In genomic region chr16:57362679-57363401, GRCm38 (mm10) we compare ENCODE assay signal across 9 mouse cellular contexts. TPM values are rescaled to one million over a fixed set of nuclear protein-coding genes. Genes with fewer than 3 reads are reported as not detected.
A peak's percentile ranks its signal among the peaks of the same experiment; 100 is the strongest.
DNase-seq lines count a peak whose midpoint lies in the region; ATAC-seq and TF ChIP-seq lines count a peak whose summit lies in the region.
"Had no signal": no experiment of that assay in that cellular context is flagged by ENCODE, and none has a peak within 500 bp of the region (broad histone marks: within the 10 kb centered on the region; RNA-seq: fewer than 3 reads in every experiment).

No protein-coding gene starts in this region.

- DNase-seq in B cell, adult 2 months: peak; percentile 27 to 31
- peak; percentile 64 for DNase-seq in brain, embryonic 14.5 days (ENCODE audit: low read depth)
- peak; percentile 66 for DNase-seq in kidney, postnatal 14 days
- DNase-seq in liver, adult 2 months (ENCODE audit: extremely low read depth, low read depth, low spot score): no peak
- DNase-seq in naive thymus-derived CD4-positive, alpha-beta T cell, adult 2 months (ENCODE audit: low read depth): peak; percentile 5
- DNase-seq in testis, postnatal 10 days (ENCODE audit: low spot score): peak; percentile 72

- peak; percentile 45; the same call in 1 of the 2 replicates for TF ChIP-seq CTCF in brain, embryonic 14.5 days (IDR thresholded peaks at IDR 0.05; ENCODE audit: borderline replicate concordance, extremely low read depth, insufficient read depth, insufficient read length)
- peak; percentile 39 for TF ChIP-seq CTCF in liver, adult 2 months (IDR thresholded peaks at IDR 0.05; ENCODE audit: low read depth, low read length)

- ATAC-seq in forebrain, embryonic 12.5 days (ENCODE audit: low FRiP score): peak; percentile 73
- ATAC-seq in heart, embryonic 15.5 days (replicated peaks; ENCODE audit: insufficient number of reproducible peaks, insufficient read depth, low FRiP score, low read depth): peak; percentile 78

- no peaks in the 10 kb centered on the region for H3K36me3 ChIP-seq in forebrain, embryonic 12.5 days (replicated peaks)
- H3K36me3 ChIP-seq in heart, embryonic 15.5 days: no peaks in the 10 kb centered on the region
- no peaks in the 10 kb centered on the region for H3K36me3 ChIP-seq in liver, adult 2 months (ENCODE audit: control insufficient read depth, insufficient read depth, low read length)

- H3K4me1 ChIP-seq in forebrain, embryonic 12.5 days: peaks cover 3% of the 10 kb centered on the region; the same call in 1 of the 2 replicates
- peaks cover 17% of the 10 kb centered on the region for H3K4me1 ChIP-seq in heart, embryonic 15.5 days (replicated peaks)
- no peaks in the 10 kb centered on the region for H3K4me1 ChIP-seq in liver, adult 2 months (ENCODE audit: control insufficient read depth, insufficient read depth, low read length)

- 36% methylated on average over 18 of the region's 18 CpGs for WGBS in forebrain, embryonic 12.5 days
- 30% methylated on average over 18 of the region's 18 CpGs for WGBS in heart, embryonic 15.5 days
- 51% methylated on average over 18 of the region's 18 CpGs for WGBS in liver, adult 2 months

- H3K27me3 ChIP-seq in forebrain, embryonic 12.5 days: no peaks in the 10 kb centered on the region
- H3K27me3 ChIP-seq in heart, embryonic 15.5 days: no peaks in the 10 kb centered on the region
- H3K27me3 ChIP-seq in liver, adult 2 months (ENCODE audit: control insufficient read depth, insufficient read depth, low read length): no peaks in the 10 kb centered on the region

- H3K79me2 ChIP-seq in liver, adult 2 months (ENCODE audit: control insufficient read depth, insufficient read depth, low read length): no peaks in the 10 kb centered on the region

- TF ChIP-seq POLR2A in brain, embryonic 14.5 days (IDR thresholded peaks at IDR 0.05; ENCODE audit: borderline replicate concordance, extremely low read depth, insufficient read depth, insufficient read length, poor library complexity, severe bottlenecking): no peak
- no peak for TF ChIP-seq POLR2A in liver, adult 2 months (IDR thresholded peaks at IDR 0.05; ENCODE audit: extremely low read depth, insufficient read depth, low read length)

- H3K9me3 ChIP-seq in forebrain, embryonic 12.5 days: no peaks in the 10 kb centered on the region
- no peaks in the 10 kb centered on the region for H3K9me3 ChIP-seq in heart, embryonic 15.5 days (replicated peaks)

- no peak overlapping the region for H3K9ac ChIP-seq in forebrain, embryonic 12.5 days
- H3K9ac ChIP-seq in heart, embryonic 15.5 days: peak overlapping the region; percentile 31
- H3K9ac ChIP-seq in liver, adult 2 months (ENCODE audit: low read depth, low read length): no peak overlapping the region

- peak overlapping the region; percentile 32 for H3K4me2 ChIP-seq in forebrain, embryonic 12.5 days
- H3K4me2 ChIP-seq in heart, embryonic 15.5 days: peak overlapping the region; percentile 54

- H3K27ac ChIP-seq in forebrain, embryonic 12.5 days: no peak overlapping the region
- no peak overlapping the region for H3K27ac ChIP-seq in heart, embryonic 15.5 days
- no peak overlapping the region for H3K27ac ChIP-seq in liver, adult 2 months (replicated peaks; ENCODE audit: insufficient read depth, low read depth, low read length)
- H3K27ac ChIP-seq: macrophage had no signal

- H3K4me3 ChIP-seq in forebrain, embryonic 12.5 days (replicated peaks): 0 out of 2 replicates have a peak overlapping the region, but pooled peaks have one; percentile 13
- peak overlapping the region; percentile 28 for H3K4me3 ChIP-seq in heart, embryonic 15.5 days
- H3K4me3 ChIP-seq in liver, adult 2 months (ENCODE audit: insufficient read depth, low read depth, low read length): no peak overlapping the region

RNA-seq across cellular contexts. Expression of gene Filip1l, which starts 9.9 kb away (rescaled TPM):
- 1.3 and 2.5 TPM in 2 replicates for polyA plus RNA-seq in brain, embryonic 14.5 days (2012; rRNA removed)
- polyA plus RNA-seq in forebrain, embryonic 12.5 days (2016; fragmentation: Nextera tagmentation; extraction: Ambion mirVana): 5.4 and 6.6 TPM in 2 replicates
- 24.0 and 25.0 TPM in 2 replicates for polyA plus RNA-seq in heart, embryonic 15.5 days (2015; fragmentation: Nextera tagmentation; extraction: Ambion mirVana)
- total RNA-seq in liver, adult 2 months (2014; rRNA removed): 2.5 and 2.9 TPM in 2 replicates
- polyA plus RNA-seq in liver, adult 2 months (2012; rRNA removed): 0.41 and 0.82 TPM in 2 replicates
